Mouse (Mus musculus) neural tube, embryonic 14.5 days (tissue): ENCODE data around the gene Gm10638. TPM values are rescaled to one million over a fixed set of nuclear protein-coding genes. Genes with fewer than 3 reads are reported as not detected.
A peak's percentile ranks its signal among the peaks of the same experiment; 100 is the strongest.

Experiments
- ATAC-seq: fragments of 200-750 bp; cut with Nextera tagmentation; 2 replicates; pipeline ENCODE4 v1.8.0; 2017; ENCODE audit warnings: low read depth, mild to moderate bottlenecking, moderate TSS enrichment, moderate library complexity
- H3K27ac ChIP-seq: fragments of 300-500 bp; sonication (generic); 2 replicates; pipeline ENCODE4 v1.5.1; 2014; ENCODE audit warnings: low read depth, mild to moderate bottlenecking, control low read depth, low read length, moderate library complexity, mixed read lengths
- H3K27me3 ChIP-seq: fragments of 300-500 bp; sonication (generic); 2 replicates; pipeline ENCODE4 v1.6.1; 2014; ENCODE audit warnings: low read length; ENCODE audit not compliant: control insufficient read depth, insufficient read depth
- H3K36me3 ChIP-seq: fragments of 300-500 bp; sonication (generic); 2 replicates; pipeline ENCODE4 v1.6.1; 2014; ENCODE audit warnings: low read length, mixed read lengths; ENCODE audit not compliant: control insufficient read depth, insufficient read depth
- H3K4me1 ChIP-seq: fragments of 300-500 bp; sonication (generic); 2 replicates; pipeline ENCODE4 v1.6.1; 2014; ENCODE audit warnings: low read length; ENCODE audit not compliant: control insufficient read depth, insufficient read depth
- H3K4me2 ChIP-seq: fragments of 300-500 bp; sonication (generic); 2 replicates; pipeline ENCODE4 v1.6.1; 2014; ENCODE audit warnings: mild to moderate bottlenecking, low read depth, low read length, control low read depth
- H3K4me3 ChIP-seq: fragments of 300-500 bp; sonication (generic); 2 replicates; pipeline ENCODE4 v1.5.1; 2014; ENCODE audit warnings: low read depth, low read length, control low read depth, mixed read lengths
- H3K9ac ChIP-seq: fragments of 300-500 bp; sonication (generic); replicated peaks from 2 replicates; pipeline ENCODE4 v1.6.1; 2014; ENCODE audit warnings: low read depth, mild to moderate bottlenecking, control low read depth, low read length, mixed read lengths
- H3K9me3 ChIP-seq: fragments of 300-500 bp; sonication (generic); 2 replicates; pipeline ENCODE4 v1.6.1; 2016; ENCODE audit warnings: low read length; ENCODE audit not compliant: control insufficient read depth
- WGBS: fragments of 180-500 bp; shearing (Covaris S2); extraction: QIAGEN DNeasy Blood & Tissue Kit; methylation state at CpG from one replicate; pipeline ENCODE4 v1.1.7; 2014; 5-methylcytosine and 5-hydroxymethylcytosine counted together
- polyA plus RNA-seq: library from polyadenylated mRNA; unstranded; fragments of >200 nt; fragmentation: Nextera tagmentation; extraction: Ambion mirVana; gene quantifications from 2 replicates; pipeline ENCODE4 v1.2.1, GENCODE M21; 2014

Gm10638 gene
- polyA plus RNA-seq, 1 experiment from 2014 or later, result 6.3 TPM

- WGBS, result 37% methylated on average over 14 of the region's 14 CpGs
- H3K27ac ChIP-seq, result no peak overlapping the region
- H3K9me3 ChIP-seq, result no peaks in the 10 kb centered on the region
- H3K4me1 ChIP-seq, result no peaks in the 10 kb centered on the region
- H3K27me3 ChIP-seq, result no peaks in the 10 kb centered on the region
- H3K36me3 ChIP-seq, result peaks cover 4% of the 10 kb centered on the region; the same call in 1 of the 2 replicates
- H3K9ac ChIP-seq, result no peak overlapping the region
- H3K4me2 ChIP-seq, result no peak overlapping the region
- peak; percentile 79 for ATAC-seq
- H3K4me3 ChIP-seq, result no peak overlapping the region
Observed at GRCm38 (mm10) chr8:86713407-86714188, 31.9 kb upstream of the Gm10638 start.

GRCm38 (mm10) chr8:86718332-86718994 lies 27.0 kb upstream of the Gm10638 start:
- H3K4me1 ChIP-seq, result no peaks in the 10 kb centered on the region

GRCm38 (mm10) chr8:86719368-86719767 lies 26.1 kb upstream of the Gm10638 start:
- Histone ChIP-seq H3K9ac (no peak overlapping the region), H3K4me3 (no peak overlapping the region), H3K4me1 (no peaks in the 10 kb centered on the region), H3K36me3 (no peaks in the 10 kb centered on the region; the same call in 1 of the 2 replicates), H3K27me3 (no peaks in the 10 kb centered on the region), H3K4me2 (no peak overlapping the region), H3K27ac (no peak overlapping the region), H3K9me3 (no peaks in the 10 kb centered on the region)
- 97% methylated on average over 1 of the region's 1 CpGs for WGBS
- ATAC-seq, result no peak

More at GRCm38 (mm10) chr8:86718332-86718994, 27.0 kb upstream of the Gm10638 start:
- Histone ChIP-seq H3K27ac (no peak overlapping the region), H3K27me3 (no peaks in the 10 kb centered on the region), H3K36me3 (no peaks in the 10 kb centered on the region; the same call in 1 of the 2 replicates), H3K4me3 (no peak overlapping the region), H3K4me2 (no peak overlapping the region), H3K9ac (no peak overlapping the region), H3K9me3 (no peaks in the 10 kb centered on the region)
- ATAC-seq, result no peak
- 87% methylated on average over 2 of the region's 2 CpGs for WGBS

- Histone ChIP-seq H3K4me1 (no peaks in the 10 kb centered on the region), H3K4me2 (no peak overlapping the region), H3K9me3 (no peaks in the 10 kb centered on the region), H3K36me3 (no peaks in the 10 kb centered on the region; the same call in 1 of the 2 replicates), H3K27me3 (no peaks in the 10 kb centered on the region), H3K27ac (no peak overlapping the region), H3K9ac (no peak overlapping the region), H3K4me3 (no peak overlapping the region)
- 95% methylated on average over 6 of the region's 6 CpGs for WGBS
- ATAC-seq, result no peak
Observed at GRCm38 (mm10) chr8:86720756-86721459, 24.6 kb upstream of the Gm10638 start.

GRCm38 (mm10) chr8:86721490-86721889 lies 24.0 kb upstream of the Gm10638 start:
- Histone ChIP-seq H3K4me1 (no peaks in the 10 kb centered on the region), H3K27ac (no peak overlapping the region), H3K9me3 (no peaks in the 10 kb centered on the region), H3K36me3 (no peaks in the 10 kb centered on the region; the same call in 1 of the 2 replicates), H3K27me3 (no peaks in the 10 kb centered on the region), H3K4me3 (no peak overlapping the region), H3K4me2 (no peak overlapping the region), H3K9ac (no peak overlapping the region)
- no peak for ATAC-seq
- 91% methylated on average over 2 of the region's 2 CpGs for WGBS

GRCm38 (mm10) chr8:86726959-86727358 lies 18.5 kb upstream of the Gm10638 start:
- Histone ChIP-seq H3K4me3 (no peak overlapping the region), H3K9ac (no peak overlapping the region), H3K4me1 (0 out of 2 replicates have a peak, but pooled peaks cover 9% of the 10 kb centered on the region), H3K9me3 (no peaks in the 10 kb centered on the region), H3K36me3 (no peaks in the 10 kb centered on the region), H3K27ac (no peak overlapping the region), H3K4me2 (no peak overlapping the region), H3K27me3 (no peaks in the 10 kb centered on the region)
- 80% methylated on average over 6 of the region's 6 CpGs for WGBS
- ATAC-seq, result no peak

- ATAC-seq, result no peak
- WGBS, result 78% methylated on average over 19 of the region's 19 CpGs
- H3K36me3 ChIP-seq, result no peaks in the 10 kb centered on the region
- H3K4me2 ChIP-seq, result no peak overlapping the region
- H3K4me1 ChIP-seq, result 0 out of 2 replicates have a peak, but pooled peaks cover 9% of the 10 kb centered on the region
- H3K27ac ChIP-seq, result no peak overlapping the region
- no peaks in the 10 kb centered on the region for H3K9me3 ChIP-seq
- H3K27me3 ChIP-seq, result no peaks in the 10 kb centered on the region
- H3K4me3 ChIP-seq, result no peak overlapping the region
- H3K9ac ChIP-seq, result no peak overlapping the region
Observed at GRCm38 (mm10) chr8:86728224-86728950, 17.1 kb upstream of the Gm10638 start.

GRCm38 (mm10) chr8:86730303-86730702 lies 15.2 kb upstream of the Gm10638 start:
- no peak overlapping the region for H3K4me2 ChIP-seq
- H3K27ac ChIP-seq, result no peak overlapping the region
- H3K9me3 ChIP-seq, result no peaks in the 10 kb centered on the region
- no peak overlapping the region for H3K4me3 ChIP-seq
- no peaks in the 10 kb centered on the region for H3K36me3 ChIP-seq
- H3K27me3 ChIP-seq, result no peaks in the 10 kb centered on the region
- 52% methylated on average over 3 of the region's 3 CpGs for WGBS
- ATAC-seq, result no peak
- H3K9ac ChIP-seq, result no peak overlapping the region
- 0 out of 2 replicates have a peak, but pooled peaks cover 9% of the 10 kb centered on the region for H3K4me1 ChIP-seq
